Mouse (Mus musculus) hindbrain, embryonic 11.5 days (tissue): ENCODE results near the gene Upk1b. TPM values are rescaled to one million over a fixed set of nuclear protein-coding genes. Genes with fewer than 3 reads are reported as not detected.
"Not testable (repeated sequence)": the region's sequence is repeated elsewhere in the genome, so short reads cannot be mapped to it uniquely, and the experiment has no call there.

Experiments
- ATAC-seq: fragments of 200-750 bp; cut with Nextera tagmentation; 2 replicates; pipeline ENCODE4 v1.8.0; 2017; ENCODE audit warnings: mild to moderate bottlenecking, moderate TSS enrichment, moderate library complexity; ENCODE audit not compliant: low FRiP score
- DNase-seq: peaks from one replicate; pipeline ENCODE4 v3.0.0-alpha.2; 2015; ENCODE audit warnings: low spot score
- H3K27ac ChIP-seq: fragments of 300-500 bp; sonication (generic); 2 replicates; pipeline ENCODE4 v1.5.1; 2014; ENCODE audit warnings: mild to moderate bottlenecking, low read depth, low read length
- H3K27me3 ChIP-seq: fragments of 300-500 bp; sonication (generic); 2 replicates; pipeline ENCODE4 v1.6.1; 2014; ENCODE audit warnings: mild to moderate bottlenecking, low read length, moderate library complexity, mixed read lengths; ENCODE audit not compliant: control insufficient read depth, insufficient read depth
- H3K36me3 ChIP-seq: fragments of 300-500 bp; sonication (generic); 2 replicates; pipeline ENCODE4 v1.6.1; 2014; ENCODE audit warnings: mild to moderate bottlenecking, low read length, moderate library complexity, mixed read lengths; ENCODE audit not compliant: control insufficient read depth, insufficient read depth
- H3K4me1 ChIP-seq: fragments of 300-500 bp; sonication (generic); replicated peaks from 2 replicates; pipeline ENCODE4 v1.6.1; 2014; ENCODE audit warnings: low read length, mixed read lengths; ENCODE audit not compliant: control insufficient read depth, insufficient read depth
- H3K4me2 ChIP-seq: fragments of 300-500 bp; sonication (generic); replicated peaks from 2 replicates; pipeline ENCODE4 v1.6.1; 2014; ENCODE audit warnings: mild to moderate bottlenecking, low read depth, low read length
- H3K4me3 ChIP-seq: fragments of 300-500 bp; sonication (generic); 2 replicates; pipeline ENCODE4 v1.5.1; 2014; ENCODE audit warnings: low read depth, low read length
- H3K9ac ChIP-seq: fragments of 300-500 bp; sonication (generic); 2 replicates; pipeline ENCODE4 v1.6.1; 2014; ENCODE audit warnings: low read depth, low read length
- H3K9me3 ChIP-seq: fragments of 300-500 bp; sonication (generic); 2 replicates; pipeline ENCODE4 v1.6.1; 2016; ENCODE audit warnings: low read length; ENCODE audit not compliant: control insufficient read depth
- WGBS: fragments of 180-500 bp; shearing (Covaris S2); extraction: QIAGEN DNeasy Blood & Tissue Kit; methylation state at CpG from one replicate; pipeline ENCODE4 v1.1.7; 2014; 5-methylcytosine and 5-hydroxymethylcytosine counted together
- polyA plus RNA-seq: library from polyadenylated mRNA; unstranded; fragments of >200 nt; fragmentation: Nextera tagmentation; extraction: Ambion mirVana; gene quantifications from 2 replicates; pipeline ENCODE4 v1.2.1, GENCODE M21; 2014

The Upk1b gene
- 2.0 and 4.6 TPM in 2 replicates for polyA plus RNA-seq

- H3K4me3 ChIP-seq: no peak within 1 kb of the TSS
- no peaks in the 10 kb centered on the region for H3K9me3 ChIP-seq
- no peak within 1 kb of the TSS for H3K4me2 ChIP-seq
- DNase-seq (no peak), ATAC-seq (no peak)
- no peaks in the 10 kb centered on the region for H3K36me3 ChIP-seq
- no peak within 1 kb of the TSS for H3K9ac ChIP-seq
- 50% methylated on average over 10 of the region's 10 CpGs for WGBS
- H3K27ac ChIP-seq: no peak within 1 kb of the TSS
- no peaks in the 10 kb centered on the region for H3K27me3 ChIP-seq
- no peaks in the 10 kb centered on the region for H3K4me1 ChIP-seq
Observed at GRCm38 (mm10) chr16:38800091-38800490, at the start of gene Upk1b. Gene Upk1b, minus strand, starts transcription at chr16:38800328.

DNA sequence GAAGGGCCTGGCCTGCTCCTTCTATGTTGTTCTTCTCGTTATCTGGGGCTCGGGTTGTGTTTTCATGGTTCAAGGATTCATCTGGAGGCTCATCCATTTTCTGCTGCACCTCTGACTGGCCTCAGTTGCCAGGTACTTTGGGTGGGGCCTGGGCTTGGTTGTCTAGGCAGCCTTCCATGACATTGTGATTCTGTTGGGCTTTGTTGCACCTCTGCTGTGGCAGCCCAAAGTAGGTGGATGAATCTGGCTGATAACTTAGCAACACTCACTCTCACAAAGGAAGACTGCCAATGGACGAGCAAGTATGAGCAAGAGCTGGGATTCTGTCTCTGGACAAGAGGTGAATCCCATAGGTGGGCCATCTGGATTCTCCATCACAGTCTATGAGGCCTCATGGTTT is 28.5 kb upstream of the Upk1b start, which contains the start of gene 4930435E12Rik:
4930435E12Rik (minus strand) TSS at position 101 of the 400 bp plus-strand sequence.
- ATAC-seq: no peak
- Histone ChIP-seq H3K27ac (no peak within 1 kb of the TSS), H3K4me1 (no peaks in the 10 kb centered on the region), H3K27me3 (no peaks in the 10 kb centered on the region), H3K36me3 (no peaks in the 10 kb centered on the region), H3K9ac (no peak within 1 kb of the TSS), H3K9me3 (no peaks in the 10 kb centered on the region), H3K4me2 (no peak within 1 kb of the TSS), H3K4me3 (no peak within 1 kb of the TSS)
- WGBS: 81% methylated on average over 3 of the region's 3 CpGs
- no peak for DNase-seq

- H3K27me3 ChIP-seq: no peaks in the 10 kb centered on the region
- H3K27ac ChIP-seq: no peak overlapping the region
- no peaks in the 10 kb centered on the region for H3K9me3 ChIP-seq
- H3K9ac ChIP-seq: no peak overlapping the region
- H3K4me1 ChIP-seq: no peaks in the 10 kb centered on the region
- no peaks in the 10 kb centered on the region for H3K36me3 ChIP-seq
- no peak overlapping the region for H3K4me2 ChIP-seq
- DNase-seq: peak; percentile 81
- 34% methylated on average over 8 of the region's 8 CpGs for WGBS
- H3K4me3 ChIP-seq: no peak overlapping the region
- ATAC-seq: no peak
Observed at GRCm38 (mm10) chr16:38812521-38812920, 12.4 kb upstream of the Upk1b start.

GRCm38 (mm10) chr16:38810196-38810595 is 10.1 kb upstream of the Upk1b start:
- Histone ChIP-seq H3K4me2 (no peak overlapping the region), H3K36me3 (no peaks in the 10 kb centered on the region), H3K4me3 (no peak overlapping the region), H3K27ac (no peak overlapping the region), H3K4me1 (no peaks in the 10 kb centered on the region), H3K9me3 (no peaks in the 10 kb centered on the region), H3K9ac (no peak overlapping the region), H3K27me3 (no peaks in the 10 kb centered on the region)
- 89% methylated on average over 5 of the region's 5 CpGs for WGBS
- ATAC-seq (no peak), DNase-seq (no peak)

DNA sequence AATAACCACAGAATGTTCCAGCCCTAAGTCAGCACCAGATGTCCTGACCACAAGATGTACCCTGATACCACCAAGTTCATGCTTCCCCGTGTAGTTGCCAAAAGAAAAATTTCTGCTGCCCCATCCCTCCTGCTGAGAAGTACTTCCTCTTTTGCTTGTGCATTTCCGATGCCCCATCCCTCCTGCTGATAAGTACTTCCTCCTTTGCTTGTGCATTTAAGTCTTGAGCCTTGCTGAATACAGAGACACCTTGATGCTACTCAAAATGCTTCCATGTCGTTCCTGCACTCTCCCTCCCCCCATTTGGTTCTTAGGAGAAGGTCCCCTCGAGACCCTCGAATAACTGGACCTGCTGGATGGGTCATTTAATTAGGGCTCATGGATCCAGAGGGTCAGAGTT is 7.7 kb upstream of the Upk1b start:
- DNase-seq, H3K9me3 ChIP-seq, H3K9ac ChIP-seq, H3K27me3 ChIP-seq, H3K4me1 ChIP-seq, ATAC-seq, H3K4me2 ChIP-seq, H3K27ac ChIP-seq, H3K4me3 ChIP-seq, H3K36me3 ChIP-seq: not testable (repeated sequence)
- 84% methylated on average over 5 of the region's 5 CpGs for WGBS

GRCm38 (mm10) chr16:38798957-38799450 is 1.1 kb downstream of the Upk1b start:
- H3K36me3 ChIP-seq: no peaks in the 10 kb centered on the region

DNA sequence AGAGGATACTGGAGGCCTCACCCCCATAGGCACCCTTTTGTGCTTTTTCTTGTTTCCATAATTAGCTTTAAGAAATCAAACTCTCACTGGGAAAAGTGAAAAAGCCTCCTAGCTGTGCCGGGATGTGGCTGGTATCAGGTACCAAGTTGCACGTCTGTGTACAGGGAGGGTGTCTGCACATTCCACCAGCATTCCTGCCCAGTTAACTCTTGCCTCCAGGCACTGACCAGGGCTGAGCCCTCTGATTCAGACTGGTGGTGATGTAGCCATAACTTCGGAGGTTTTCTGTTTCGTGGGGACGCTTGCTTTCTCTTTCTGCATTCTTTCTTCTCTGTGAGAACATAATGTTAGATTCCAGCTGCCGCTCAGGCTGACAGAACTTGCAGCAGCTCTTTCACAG is 7.0 kb downstream of the Upk1b start:
- Histone ChIP-seq H3K27ac (no peak overlapping the region), H3K4me1 (no peaks in the 10 kb centered on the region), H3K9me3 (no peaks in the 10 kb centered on the region), H3K27me3 (no peaks in the 10 kb centered on the region), H3K36me3 (no peaks in the 10 kb centered on the region), H3K4me2 (no peak overlapping the region), H3K4me3 (no peak overlapping the region), H3K9ac (no peak overlapping the region)
- DNase-seq: no peak
- ATAC-seq: no peak
- WGBS: 76% methylated on average over 6 of the region's 6 CpGs

More at GRCm38 (mm10) chr16:38798957-38799450, 1.1 kb downstream of the Upk1b start:
- 75% methylated on average over 3 of the region's 3 CpGs for WGBS
- Histone ChIP-seq H3K9me3 (no peaks in the 10 kb centered on the region), H3K27ac (no peak overlapping the region), H3K9ac (no peak overlapping the region), H3K4me2 (no peak overlapping the region), H3K27me3 (no peaks in the 10 kb centered on the region), H3K4me3 (no peak overlapping the region), H3K4me1 (no peaks in the 10 kb centered on the region)
- DNase-seq (no peak), ATAC-seq (no peak)

DNA sequence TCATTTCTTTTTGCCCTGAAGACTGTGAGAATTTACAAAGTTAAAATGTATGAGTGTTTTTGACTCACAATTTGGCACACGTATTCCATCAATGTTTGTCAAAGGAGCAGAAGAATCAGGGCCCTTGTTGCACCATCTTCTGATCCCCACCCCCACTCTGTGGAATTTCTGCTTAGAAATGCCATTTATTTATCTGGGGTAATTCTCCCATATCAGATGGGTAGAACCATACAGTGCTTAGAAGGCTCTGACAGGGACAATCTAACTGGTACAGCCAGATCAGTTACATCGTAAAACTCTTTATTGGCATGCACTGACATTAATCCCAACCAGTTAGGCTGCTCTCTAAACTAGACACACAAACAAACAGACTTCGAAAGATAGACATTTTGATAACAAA is 10.2 kb downstream of the Upk1b start:
- Histone ChIP-seq H3K4me2 (no peak overlapping the region), H3K9me3 (no peaks in the 10 kb centered on the region), H3K27me3 (no peaks in the 10 kb centered on the region), H3K4me3 (no peak overlapping the region), H3K36me3 (no peaks in the 10 kb centered on the region), H3K9ac (no peak overlapping the region), H3K27ac (no peak overlapping the region), H3K4me1 (no peaks in the 10 kb centered on the region)
- WGBS: 88% methylated on average over 3 of the region's 3 CpGs
- DNase-seq (no peak), ATAC-seq (no peak)

- no peaks in the 10 kb centered on the region for H3K9me3 ChIP-seq
- no peaks in the 10 kb centered on the region for H3K27me3 ChIP-seq
- ATAC-seq (no peak), DNase-seq (no peak)
- H3K4me1 ChIP-seq: no peaks in the 10 kb centered on the region
- WGBS: 90% methylated on average over 2 of the region's 2 CpGs
- no peaks in the 10 kb centered on the region for H3K36me3 ChIP-seq
- H3K9ac ChIP-seq: no peak overlapping the region
- H3K27ac ChIP-seq: no peak overlapping the region
- H3K4me3 ChIP-seq: no peak overlapping the region
- H3K4me2 ChIP-seq: no peak overlapping the region
Observed at GRCm38 (mm10) chr16:38789016-38789415, 11.1 kb downstream of the Upk1b start.
